Mouse (Mus musculus) cerebellum, adult 18-20 months (tissue): Measurements from ENCODE around the gene Radil.

Source experiments
- DNase-seq, 2 experiments: peaks; one replicate each; pipeline ENCODE4 v3.0.0; 2021

Gene Radil

GRCm38 (mm10) chr5:142444791-142445531 is 105.9 kb downstream of the Radil start:
- DNase-seq: no peak

GRCm38 (mm10) chr5:142443994-142444393 is 106.9 kb downstream of the Radil start:
- no peak for DNase-seq

- DNase-seq: no peak
Observed at GRCm38 (mm10) chr5:142443514-142443913, 107.4 kb downstream of the Radil start.

GRCm38 (mm10) chr5:142442045-142442440 is 108.9 kb downstream of the Radil start:
- DNase-seq: no peak

DNA sequence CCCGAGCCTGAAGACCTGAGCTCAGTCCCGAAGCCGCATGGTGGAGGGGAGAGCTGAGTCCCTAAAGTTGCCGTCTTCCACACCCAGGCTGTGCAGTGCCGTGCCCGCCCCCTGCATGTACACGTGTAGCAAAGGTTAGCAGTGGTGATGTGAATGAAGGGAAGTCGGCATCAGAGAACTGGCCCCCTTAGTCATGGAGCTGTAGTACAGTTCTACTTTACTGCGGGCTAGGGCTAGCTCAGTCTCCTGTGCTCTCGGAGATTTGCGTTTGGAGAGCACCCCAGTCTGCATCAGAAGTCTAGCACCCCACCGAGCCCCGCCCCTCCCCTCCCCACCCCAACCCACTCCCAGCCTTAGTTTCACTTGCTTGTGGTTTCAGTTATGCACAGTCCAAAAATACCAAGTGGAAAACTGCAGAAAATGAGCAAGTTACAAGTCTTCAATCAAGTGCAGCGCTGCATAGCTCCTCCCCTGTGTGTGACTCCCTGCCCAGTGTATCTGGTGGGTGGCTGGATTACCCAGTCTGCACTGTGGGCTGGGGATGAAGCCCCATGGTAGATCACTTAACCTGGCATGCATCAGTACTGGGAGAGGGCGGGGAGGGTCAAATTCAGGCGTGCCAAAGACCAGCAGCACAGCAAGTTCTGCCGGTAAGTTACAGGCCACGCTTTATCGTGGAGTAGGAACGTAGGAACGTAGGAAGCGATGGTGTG is 109.4 kb downstream of the Radil start:
- no peak for DNase-seq

DNA sequence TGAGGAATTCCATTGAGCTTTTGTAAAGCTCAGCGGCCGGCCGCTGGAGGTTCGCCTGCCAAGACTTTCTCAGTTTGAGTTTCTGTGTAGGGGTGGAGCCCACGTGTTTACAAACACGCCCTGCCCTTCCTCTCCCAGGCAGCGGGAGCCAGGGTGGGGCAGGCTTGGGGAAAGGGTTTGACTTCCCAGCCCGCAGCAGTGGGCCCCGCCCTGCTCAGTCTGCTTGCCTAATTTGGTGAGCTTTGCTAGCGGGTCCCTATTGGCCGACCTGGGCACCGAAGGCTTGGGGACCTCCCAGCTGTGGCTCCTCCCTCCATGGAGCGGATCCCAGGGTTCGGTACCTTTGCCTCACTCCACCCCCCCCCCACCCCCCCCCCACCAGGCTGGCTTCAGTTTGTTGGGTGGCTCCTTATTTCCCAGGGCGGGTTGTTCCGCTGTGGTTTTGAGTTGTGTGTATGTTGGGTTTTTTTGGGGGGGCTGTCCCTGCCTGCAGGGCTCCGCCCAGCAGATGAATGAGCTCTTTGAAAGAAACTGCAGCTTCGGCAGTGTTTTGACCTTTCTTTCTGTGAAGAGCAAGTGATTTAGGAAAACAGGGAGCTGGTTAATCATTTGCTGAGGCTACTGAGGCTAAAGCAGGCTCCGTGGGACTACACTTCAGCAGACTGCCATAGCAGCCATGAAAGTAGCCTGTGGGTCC is 110.3 kb downstream of the Radil start:
- DNase-seq: peak; percentile 34 to 55

DNA sequence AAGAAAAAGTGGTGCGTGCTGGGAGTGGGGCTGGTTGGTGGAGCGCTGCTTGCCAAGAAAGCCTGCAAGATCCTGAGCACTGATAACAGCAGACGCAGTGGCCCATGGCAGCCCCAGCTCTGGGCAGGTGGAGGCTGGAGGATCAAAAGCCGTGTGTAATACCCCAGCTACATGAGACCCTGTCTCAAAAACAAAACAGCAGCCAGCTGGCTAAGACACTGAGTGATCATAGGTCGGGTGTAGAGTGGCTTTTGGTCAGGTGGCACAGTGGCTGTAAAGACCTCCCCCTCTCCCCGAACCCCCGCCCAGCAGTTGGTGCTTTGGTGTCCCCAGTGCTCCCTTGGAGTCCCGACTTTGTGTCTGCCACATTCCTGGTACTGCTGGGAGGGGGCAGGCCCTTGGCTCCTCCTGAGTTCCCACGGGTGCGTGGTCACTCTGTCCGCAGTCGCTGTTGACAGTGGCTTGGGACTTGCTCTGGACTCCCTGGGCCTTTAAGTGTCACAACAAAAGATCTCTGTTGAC is 110.9 kb downstream of the Radil start:
- DNase-seq: no peak

- DNase-seq: no peak
Observed at GRCm38 (mm10) chr5:142438380-142438938, 112.4 kb downstream of the Radil start.

GRCm38 (mm10) chr5:142435736-142436135 is 115.2 kb downstream of the Radil start:
- no peak for DNase-seq
